ENCODE assay signal across 8 mouse cellular contexts in genomic region chr16:92761968-92762521, GRCm38 (mm10).
A peak's percentile ranks its signal among the peaks of the same experiment; 100 is the strongest.
DNase-seq lines count a peak whose midpoint lies in the region; ATAC-seq and TF ChIP-seq lines count a peak whose summit lies in the region.

No protein-coding gene starts in this region.

- no peaks in the 10 kb centered on the region for H3K36me3 ChIP-seq in hindbrain, postnatal 0 days (ENCODE audit: insufficient read depth, low read length)
- no peaks in the 10 kb centered on the region for H3K36me3 ChIP-seq in hindbrain, embryonic 10.5 days
- no peaks in the 10 kb centered on the region for H3K36me3 ChIP-seq in hindbrain, embryonic 16.5 days (ENCODE audit: control insufficient read depth, insufficient read depth, low read length)

- H3K4me2 ChIP-seq in hindbrain, postnatal 0 days (ENCODE audit: low read depth, low read length), result no peak overlapping the region
- no peak overlapping the region for H3K4me2 ChIP-seq in hindbrain, embryonic 16.5 days (ENCODE audit: low read length)

- H3K4me3 ChIP-seq in hindbrain, postnatal 0 days (ENCODE audit: low read length), result no peak overlapping the region
- no peak overlapping the region for H3K4me3 ChIP-seq in hindbrain, embryonic 10.5 days
- H3K4me3 ChIP-seq in hindbrain, embryonic 16.5 days (ENCODE audit: low read length), result no peak overlapping the region

- H3K4me1 ChIP-seq in hindbrain, postnatal 0 days (ENCODE audit: insufficient read depth, low read length), result no peaks in the 10 kb centered on the region
- no peaks in the 10 kb centered on the region for H3K4me1 ChIP-seq in hindbrain, embryonic 10.5 days (replicated peaks)
- H3K4me1 ChIP-seq in hindbrain, embryonic 16.5 days (ENCODE audit: control insufficient read depth, insufficient read depth, low read depth, low read length), result no peaks in the 10 kb centered on the region

- no peak overlapping the region for H3K27ac ChIP-seq in hindbrain, postnatal 0 days
- H3K27ac ChIP-seq in hindbrain, embryonic 10.5 days, result no peak overlapping the region
- no peak overlapping the region for H3K27ac ChIP-seq in hindbrain, embryonic 16.5 days (ENCODE audit: low read depth, low read length)

- ATAC-seq in hindbrain, postnatal 0 days, result no peak
- peak; percentile 57 for ATAC-seq in inflammation-experienced regulatory T-cells, adult 6 months
- ATAC-seq in hindbrain, embryonic 16.5 days, result no peak

- no peak overlapping the region for H3K9ac ChIP-seq in hindbrain, postnatal 0 days (replicated peaks; ENCODE audit: low read length)
- H3K9ac ChIP-seq in hindbrain, embryonic 16.5 days (ENCODE audit: low read depth, low read length), result no peak overlapping the region

- WGBS in hindbrain, postnatal 0 days, result 60% methylated on average over 15 of the region's 15 CpGs
- 83% methylated on average over 15 of the region's 15 CpGs for WGBS in hindbrain, embryonic 10.5 days
- WGBS in hindbrain, embryonic 16.5 days, result 74% methylated on average over 15 of the region's 15 CpGs

- no peaks in the 10 kb centered on the region for H3K9me3 ChIP-seq in hindbrain, postnatal 0 days (ENCODE audit: low read length)
- no peaks in the 10 kb centered on the region for H3K9me3 ChIP-seq in hindbrain, embryonic 10.5 days
- H3K9me3 ChIP-seq in hindbrain, embryonic 16.5 days (ENCODE audit: control insufficient read depth, low read length), result no peaks in the 10 kb centered on the region

- intact Hi-C loops in gastrocnemius, postnatal 14 days (cut with DNase I; ENCODE audit: low total_unique reads), result no loop called here

- no peaks in the 10 kb centered on the region for H3K27me3 ChIP-seq in hindbrain, postnatal 0 days (ENCODE audit: insufficient read depth, low read length)
- H3K27me3 ChIP-seq in hindbrain, embryonic 10.5 days (ENCODE audit: insufficient read depth, poor library complexity, severe bottlenecking), result no peaks in the 10 kb centered on the region
- H3K27me3 ChIP-seq in hindbrain, embryonic 16.5 days (replicated peaks; ENCODE audit: control insufficient read depth, insufficient read depth, low read length), result no peaks in the 10 kb centered on the region

- DNase-seq in hindbrain, postnatal 0 days (ENCODE audit: low spot score), result peak; percentile 55
- no peak for DNase-seq in hindbrain, embryonic 10.5 days (ENCODE audit: low spot score)
- DNase-seq in CD4-positive helper T cell, adult 2 months (ENCODE audit: low read depth, low spot score), result peak; percentile 60
- DNase-seq in brain, embryonic 14.5 days (ENCODE audit: low read depth), result peak; percentile 91
- DNase-seq in ovary, postnatal 36 days (ENCODE audit: low spot score), result no peak
- no peak for DNase-seq in gastrocnemius, postnatal 14 days

- TF ChIP-seq CTCF in hindbrain, postnatal 0 days (IDR thresholded peaks at IDR 0.05; ENCODE audit: low read depth), result no peak
- TF ChIP-seq CTCF in brain, embryonic 14.5 days (IDR thresholded peaks at IDR 0.05; ENCODE audit: borderline replicate concordance, extremely low read depth, insufficient read depth, insufficient read length), result no peak

- no peak for TF ChIP-seq POLR2A in brain, embryonic 14.5 days (IDR thresholded peaks at IDR 0.05; ENCODE audit: borderline replicate concordance, extremely low read depth, insufficient read depth, insufficient read length, poor library complexity, severe bottlenecking)

Comparison
In these comparisons a context has a peak if more than half of its experiments do, and no peak if none do; other contexts are left out.
1. DNase-seq: peak in hindbrain, postnatal 0 days (single experiment), CD4-positive helper T cell, adult 2 months (single experiment) and brain, embryonic 14.5 days (single experiment); none in hindbrain, embryonic 10.5 days (single experiment), ovary, postnatal 36 days (single experiment) and gastrocnemius, postnatal 14 days (single experiment).